Mouse (Mus musculus) CD4-positive, CD25-positive, alpha-beta regulatory T cell (primary cell): Measurements from ENCODE around the gene Stard7. TPM values are rescaled to one million over a fixed set of nuclear protein-coding genes. Genes with fewer than 3 reads are reported as not detected.

Source experiments
- polyA plus RNA-seq: library from polyadenylated mRNA; unstranded; fragments of 100-300 nt; shearing (Covaris generic); gene quantifications from one replicate; pipeline ENCODE4 v1.2.1, GENCODE M21; 2017

Gene Stard7
- 96.8 TPM for polyA plus RNA-seq

DNA sequence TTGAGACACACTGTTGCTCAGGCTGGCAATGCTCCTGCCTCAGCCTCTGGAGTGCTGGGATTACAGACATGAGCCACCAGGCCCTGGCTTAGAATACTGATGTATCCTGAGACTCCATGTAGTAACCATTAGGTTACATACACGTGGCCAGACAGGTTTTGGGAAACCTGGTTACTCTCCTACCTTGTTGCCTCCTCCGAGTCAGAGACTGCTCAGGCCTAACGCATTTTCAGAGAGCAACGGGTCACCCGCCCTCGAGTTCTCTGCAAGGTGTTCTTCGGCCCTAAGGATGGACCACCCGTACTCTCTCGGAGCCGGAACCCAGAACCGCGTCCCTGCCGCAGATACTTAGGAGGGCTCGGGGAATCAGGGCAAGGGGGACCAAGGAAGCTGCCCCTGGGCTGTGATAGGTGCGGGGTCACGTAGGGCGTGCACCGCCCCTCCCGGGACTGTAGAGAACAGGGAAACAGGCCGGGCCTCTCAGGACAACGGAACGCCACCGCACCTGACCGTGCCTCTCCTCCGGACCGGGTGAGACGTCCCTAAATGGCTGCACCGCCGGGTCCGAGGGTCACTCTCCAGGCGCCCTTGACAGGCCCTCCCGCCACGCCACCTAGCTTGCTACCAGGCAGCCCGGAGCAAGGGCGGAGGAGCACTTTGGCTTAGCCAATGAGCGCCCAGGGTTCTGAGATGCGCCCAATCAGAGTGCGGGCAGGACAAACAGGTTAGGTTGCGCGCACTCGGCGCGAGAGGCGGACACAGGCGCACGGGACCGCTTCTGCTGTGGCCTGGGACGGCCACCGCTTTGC lies at the start of gene Stard7:
Gene Stard7, plus strand, starts transcription at position 728 of the 809 bp plus-strand sequence.

DNA sequence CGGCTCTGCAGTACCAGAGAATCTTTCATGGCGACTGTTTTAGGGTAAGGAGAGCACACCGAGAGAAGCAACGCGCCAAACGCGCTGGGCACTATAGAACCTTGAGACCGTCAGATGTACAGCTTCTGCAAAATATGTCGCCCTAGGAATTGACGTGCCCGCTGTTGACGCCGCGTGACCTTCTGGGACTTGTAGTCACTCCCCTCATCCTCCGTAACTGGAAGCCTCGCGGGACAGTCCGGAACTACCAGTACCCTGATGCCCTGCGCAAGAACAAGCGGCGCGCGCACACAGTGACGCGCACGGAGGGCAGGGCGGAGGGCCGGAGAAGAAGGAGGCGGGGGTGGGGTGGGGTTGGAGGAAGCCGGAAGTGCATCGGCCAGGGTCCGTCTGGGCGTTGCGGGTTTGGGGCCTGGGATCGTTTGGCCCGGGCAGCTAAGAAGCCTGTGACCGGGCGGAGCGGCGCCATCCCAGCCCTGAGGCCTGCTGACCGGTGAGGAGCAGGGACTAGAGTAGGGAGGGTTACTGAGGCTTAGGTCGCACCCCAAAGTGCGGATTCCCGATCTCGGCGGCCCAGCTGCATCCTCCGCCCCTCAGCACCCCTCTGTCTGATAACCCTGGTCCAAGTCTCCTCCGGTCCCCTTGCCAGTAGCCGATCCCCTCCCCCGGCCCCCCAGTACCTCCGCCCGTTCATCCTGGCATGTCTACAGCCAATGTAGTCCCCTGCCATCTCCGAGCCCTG lies 22.3 kb upstream of the Stard7 start, which contains the start of the genes Ciao1 and Tmem127:
Gene Ciao1, minus strand, starts transcription at position 225 of the 742 bp plus-strand sequence.
Gene Tmem127, plus strand, starts transcription at position 317 of the 742 bp plus-strand sequence.

DNA sequence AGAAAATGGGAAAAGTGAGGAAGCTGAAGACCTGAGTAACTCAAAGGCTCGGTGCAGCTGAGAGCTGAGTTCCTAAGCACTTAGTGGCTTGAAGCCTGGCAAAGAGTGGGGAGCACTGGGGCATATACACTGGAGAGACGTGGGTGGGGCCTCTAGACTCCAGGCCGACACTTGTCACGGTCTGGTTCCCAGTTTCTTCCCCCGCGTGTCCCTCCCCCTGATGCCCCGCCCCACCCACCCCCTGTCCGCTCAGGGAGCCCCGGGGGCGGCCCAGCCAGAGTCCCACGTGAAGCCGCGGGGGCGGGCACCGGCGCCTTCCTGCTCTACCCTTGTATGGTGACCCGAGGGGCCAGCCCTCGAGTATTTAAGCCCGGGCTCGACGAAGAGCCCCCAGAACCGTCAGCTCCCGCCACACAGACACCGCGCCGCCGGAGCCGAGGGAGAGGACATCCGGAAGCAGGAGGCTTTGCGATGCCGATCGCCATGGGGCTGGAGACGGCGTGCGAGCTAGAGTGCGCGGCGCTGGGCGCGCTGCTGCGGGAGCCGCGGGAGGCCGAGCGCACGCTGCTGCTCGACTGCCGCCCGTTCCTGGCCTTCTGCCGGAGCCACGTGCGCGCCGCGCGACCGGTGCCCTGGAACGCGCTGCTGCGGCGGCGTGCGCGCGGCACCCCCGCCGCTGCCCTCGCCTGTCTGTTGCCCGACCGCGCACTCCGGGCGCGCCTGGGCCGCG lies 65.9 kb downstream of the Stard7 start, which contains the start of gene Dusp2:
Gene Dusp2, plus strand, starts transcription at position 393 of the 730 bp plus-strand sequence.

DNA sequence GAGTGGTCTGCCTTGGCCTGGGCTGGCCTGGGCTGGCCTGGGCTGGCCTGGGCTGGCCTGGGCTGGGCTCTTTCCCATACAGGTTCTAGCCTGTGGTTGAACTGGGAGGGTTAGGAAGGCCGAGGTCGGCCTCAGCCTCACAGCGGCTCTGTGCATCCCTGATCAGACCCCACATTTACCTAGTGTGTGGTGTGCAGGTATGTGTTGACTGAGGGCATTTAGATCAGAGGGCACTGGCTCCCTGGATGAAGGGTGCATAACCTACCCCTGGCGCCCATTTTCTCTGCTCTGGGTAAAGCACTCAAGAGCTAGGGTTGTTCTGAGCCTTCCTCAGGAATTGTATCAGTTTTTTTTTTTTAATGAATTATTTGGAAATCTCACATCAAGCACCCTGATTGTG lies 68.4 kb downstream of the Stard7 start, which contains the start of gene Astl:
Gene Astl, plus strand, starts transcription at position 224 of the 400 bp plus-strand sequence.

Other genes starting within 250 kb of the Stard7 start
- 68.6 TPM for gene Blvra, start 199.6 kb upstream of the Stard7 start, polyA plus RNA-seq
- gene Ncaph, start 136.3 kb upstream of the Stard7 start, polyA plus RNA-seq, result 5.5 TPM
- 5.3 TPM for gene Itpripl1, start 126.8 kb upstream of the Stard7 start, polyA plus RNA-seq
- gene 1810024B03Rik, start 61.9 kb upstream of the Stard7 start, polyA plus RNA-seq, result 1.3 TPM
- 95.4 TPM for gene Snrnp200, start 61.8 kb upstream of the Stard7 start, polyA plus RNA-seq
- gene Ciao1, start 22.4 kb upstream of the Stard7 start, polyA plus RNA-seq, result 76.9 TPM
- gene Tmem127, start 22.3 kb upstream of the Stard7 start, polyA plus RNA-seq, result 48.9 TPM
- gene Dusp2, start 65.9 kb downstream of the Stard7 start, polyA plus RNA-seq, result 433 TPM
- gene Astl, start 68.4 kb downstream of the Stard7 start, polyA plus RNA-seq, result 0.44 TPM
- gene Adra2b, start 93.0 kb downstream of the Stard7 start, polyA plus RNA-seq, result 0.07 TPM
- 0.68 TPM for gene Gpat2, start 155.0 kb downstream of the Stard7 start, polyA plus RNA-seq
- 29.0 TPM for gene Fahd2a, start 174.3 kb downstream of the Stard7 start, polyA plus RNA-seq